Mouse (Mus musculus): Measurements from ENCODE around the gene Vwa1.

- TF ChIP-seq CTCF (IDR thresholded peaks at IDR 0.05) (no peak), EP300 (IDR thresholded peaks at IDR 0.05) (no peak)
These were observed 13.7 kb downstream of the Vwa1 start, which contains the start of gene Atad3a for GRCm38 (mm10) chr4:155760613-155761355.
